Mouse (Mus musculus) erythroblast, embryonic 14.5 days (primary cell): ENCODE measurements around the gene Habp4. TPM values are rescaled to one million over a fixed set of nuclear protein-coding genes. Genes with fewer than 3 reads are reported as not detected.

Experiments
- H3K27me3 ChIP-seq: 2 replicates; pipeline ENCODE4 v1.6.1; 2012; ENCODE audit warnings: inconsistent platforms; ENCODE audit not compliant: control insufficient read depth
- H3K36me3 ChIP-seq: 2 replicates; pipeline ENCODE4 v1.6.1; 2012; ENCODE audit warnings: mild to moderate bottlenecking, inconsistent platforms; ENCODE audit not compliant: control insufficient read depth
- H3K4me1 ChIP-seq: 2 replicates; pipeline ENCODE4 v1.6.1; 2012; ENCODE audit warnings: inconsistent platforms; ENCODE audit not compliant: control insufficient read depth
- H3K4me3 ChIP-seq: replicated peaks from 2 replicates; pipeline ENCODE3; 2012; ENCODE audit warnings: moderate library complexity, mild to moderate bottlenecking, inconsistent platforms
- H3K9me3 ChIP-seq: 2 replicates; pipeline ENCODE4 v1.6.1; 2012; ENCODE audit warnings: low read length, inconsistent platforms, mixed read lengths; ENCODE audit not compliant: control insufficient read depth
- GATA1 ChIP-seq: IDR thresholded peaks from 2 replicates; pipeline ENCODE4 v1.6.1; 2012; ENCODE audit warnings: low read length, inconsistent platforms, mixed read lengths
- TAL1 ChIP-seq: IDR thresholded peaks from 3 replicates; pipeline ENCODE4 v1.6.1; 2012; ENCODE audit warnings: low read length, inconsistent platforms, mixed read lengths
- polyA plus RNA-seq: library from polyadenylated mRNA; stranded (reverse); fragments of >175 nt; gene quantifications from 2 replicates; pipeline ENCODE4 v1.2.3, GENCODE M21; 2012

The Habp4 gene
- polyA plus RNA-seq, 1 experiment, result 1.4 TPM

GRCm38 (mm10) chr13:64211995-64212603 lies 50.5 kb downstream of the Habp4 start:
- no peaks in the 10 kb centered on the region for H3K4me1 ChIP-seq

DNA sequence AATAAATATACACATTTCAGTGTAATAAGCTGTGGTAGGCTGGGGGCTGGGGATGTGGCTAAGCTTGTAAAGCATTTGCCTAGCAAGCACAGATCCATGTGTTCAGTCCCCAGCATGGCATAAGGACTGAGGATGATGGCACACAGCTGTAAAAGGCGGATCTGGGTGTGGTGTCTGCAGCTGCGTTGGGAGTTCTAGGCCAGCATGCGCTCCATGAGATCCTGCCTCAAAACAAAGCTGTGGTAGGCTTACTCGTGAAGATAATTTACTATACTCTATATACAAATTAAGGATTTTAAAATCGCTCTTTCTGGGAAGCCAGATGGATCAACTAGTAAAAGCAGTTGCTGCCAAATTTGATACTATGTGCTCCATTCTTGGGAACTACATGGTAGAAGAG lies 53.3 kb downstream of the Habp4 start:
- no peaks in the 10 kb centered on the region for H3K4me1 ChIP-seq
- TF ChIP-seq GATA1, result no peak
- no peak for TF ChIP-seq TAL1
- no peaks in the 10 kb centered on the region for H3K9me3 ChIP-seq
- H3K27me3 ChIP-seq, result no peaks in the 10 kb centered on the region
- no peak overlapping the region for H3K4me3 ChIP-seq
- no peaks in the 10 kb centered on the region for H3K36me3 ChIP-seq

More at GRCm38 (mm10) chr13:64211995-64212603, 50.5 kb downstream of the Habp4 start:
- TF ChIP-seq TAL1 (no peak), GATA1 (no peak)
- no peaks in the 10 kb centered on the region for H3K36me3 ChIP-seq
- no peaks in the 10 kb centered on the region for H3K27me3 ChIP-seq
- H3K9me3 ChIP-seq, result no peaks in the 10 kb centered on the region
- no peak overlapping the region for H3K4me3 ChIP-seq

DNA sequence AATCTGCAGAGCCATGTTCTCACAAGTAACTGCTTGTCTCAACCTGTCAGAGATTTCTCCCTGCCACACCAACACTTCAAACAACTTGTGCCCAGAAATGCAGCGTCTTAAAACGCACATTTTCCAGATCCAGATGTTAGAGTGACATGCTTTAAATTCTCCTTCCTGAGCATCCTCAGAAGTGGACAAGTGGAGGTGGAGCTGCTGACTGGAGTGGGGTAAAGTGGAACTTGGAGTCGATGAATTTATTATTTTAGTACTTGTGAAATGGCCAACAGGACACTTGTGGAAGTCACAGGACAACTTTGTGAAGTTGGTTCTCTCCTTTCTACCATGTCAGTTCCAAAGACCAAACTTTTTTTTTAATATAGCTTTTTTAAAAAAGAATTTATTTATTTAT lies 64.1 kb downstream of the Habp4 start:
- no peak overlapping the region for H3K4me3 ChIP-seq
- no peaks in the 10 kb centered on the region for H3K27me3 ChIP-seq
- H3K9me3 ChIP-seq, result no peaks in the 10 kb centered on the region
- H3K4me1 ChIP-seq, result no peaks in the 10 kb centered on the region
- no peaks in the 10 kb centered on the region; the same call in 1 of the 2 replicates for H3K36me3 ChIP-seq
- TF ChIP-seq GATA1 (no peak), TAL1 (no peak)

DNA sequence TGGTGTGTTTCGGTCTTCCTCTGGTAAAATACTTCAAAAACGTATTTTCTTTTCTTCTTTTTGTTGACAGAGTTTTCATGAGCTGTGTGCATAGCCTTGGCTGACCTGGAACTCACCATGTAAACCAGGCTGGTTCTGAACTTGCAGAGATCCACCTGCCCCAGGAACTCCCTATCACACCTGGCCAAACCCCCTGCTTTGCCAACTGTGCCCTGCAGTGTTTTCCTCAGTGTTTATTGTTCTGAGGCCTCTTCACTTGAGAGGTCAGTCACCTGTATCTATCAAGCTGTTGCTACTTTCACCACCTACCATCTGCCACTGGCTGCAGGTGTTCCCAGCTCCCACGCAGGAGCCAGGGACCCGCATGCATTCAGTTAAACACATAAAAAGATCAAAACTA lies 65.1 kb downstream of the Habp4 start:
- Histone ChIP-seq H3K4me3 (no peak overlapping the region), H3K4me1 (no peaks in the 10 kb centered on the region), H3K27me3 (no peaks in the 10 kb centered on the region), H3K9me3 (no peaks in the 10 kb centered on the region), H3K36me3 (no peaks in the 10 kb centered on the region; the same call in 1 of the 2 replicates)
- TF ChIP-seq GATA1 (no peak), TAL1 (no peak)

GRCm38 (mm10) chr13:64233139-64233538 lies 71.5 kb downstream of the Habp4 start:
- no peaks in the 10 kb centered on the region for H3K27me3 ChIP-seq
- H3K36me3 ChIP-seq, result no peaks in the 10 kb centered on the region
- no peaks in the 10 kb centered on the region for H3K9me3 ChIP-seq
- H3K4me3 ChIP-seq, result no peak overlapping the region
- peaks cover 9% of the 10 kb centered on the region for H3K4me1 ChIP-seq
- TF ChIP-seq TAL1 (no peak), GATA1 (no peak)

DNA sequence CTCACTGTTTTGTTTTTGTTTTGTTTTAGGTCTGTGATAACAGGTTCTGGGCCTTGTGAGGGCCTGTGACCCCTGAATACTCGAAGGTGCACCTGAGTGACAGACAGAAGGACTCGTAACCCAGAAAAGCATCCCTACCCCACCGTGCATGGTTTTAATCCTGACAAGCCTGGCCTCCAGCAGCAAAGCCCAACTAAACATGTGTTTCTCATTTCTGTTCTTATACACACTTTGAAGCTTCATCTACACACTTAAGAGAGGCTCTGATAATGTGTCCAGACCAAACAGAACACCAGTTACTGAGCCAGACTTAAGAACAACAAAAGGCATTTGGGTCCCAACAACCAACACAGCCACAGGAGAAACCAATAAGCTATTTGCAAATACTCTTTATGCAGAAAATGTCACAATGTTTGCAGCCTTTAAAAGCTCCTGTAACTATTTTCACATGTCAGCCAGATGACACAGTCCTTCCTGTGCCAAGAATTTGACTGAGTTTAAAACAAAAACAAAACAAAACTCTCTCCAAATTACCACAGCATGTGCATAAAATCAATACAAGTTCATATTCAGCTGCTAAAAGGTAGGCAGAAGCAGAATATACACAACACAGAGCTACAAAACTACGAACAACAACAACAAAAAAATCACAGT lies 73.6 kb downstream of the Habp4 start:
- no peak overlapping the region for H3K4me3 ChIP-seq
- H3K36me3 ChIP-seq, result no peaks in the 10 kb centered on the region
- H3K9me3 ChIP-seq, result no peaks in the 10 kb centered on the region
- H3K4me1 ChIP-seq, result peaks cover 9% of the 10 kb centered on the region
- H3K27me3 ChIP-seq, result no peaks in the 10 kb centered on the region
- no peak for TF ChIP-seq TAL1
- TF ChIP-seq GATA1, result no peak

DNA sequence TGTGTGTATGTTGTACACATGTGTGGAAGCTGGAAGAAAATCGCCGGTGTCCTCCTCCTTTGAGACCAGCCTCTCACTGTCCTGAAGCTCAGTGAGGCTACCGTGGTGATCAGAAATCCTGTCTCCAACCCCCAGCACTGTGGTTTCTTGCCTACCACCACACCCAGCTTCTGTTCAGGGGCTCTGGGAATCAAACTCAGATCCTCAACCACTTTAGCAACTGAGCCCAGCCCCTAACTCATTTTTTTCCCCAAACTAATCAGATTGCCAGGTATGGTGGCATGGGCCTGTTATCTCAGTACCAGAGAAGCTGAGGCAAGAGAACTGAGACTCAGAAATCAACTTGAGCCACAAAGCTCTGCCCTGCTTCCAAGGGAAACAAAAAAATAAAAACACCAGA lies 74.2 kb downstream of the Habp4 start:
- no peaks in the 10 kb centered on the region for H3K36me3 ChIP-seq
- H3K9me3 ChIP-seq, result no peaks in the 10 kb centered on the region
- H3K4me1 ChIP-seq, result peaks cover 11% of the 10 kb centered on the region

More for the DNA sequence above, 74.2 kb downstream of the Habp4 start:
- Histone ChIP-seq H3K4me3 (no peak overlapping the region), H3K27me3 (no peaks in the 10 kb centered on the region)
- TF ChIP-seq GATA1 (no peak), TAL1 (no peak)

Other genes starting within 250 kb of the Habp4 start
- not detected in 2 replicates for gene Hsd17b3, start 72.6 kb upstream of the Habp4 start, polyA plus RNA-seq
- 0.18 and 0.41 TPM in 2 replicates for gene Slc35d2, start 32.5 kb upstream of the Habp4 start, polyA plus RNA-seq
- 1.6 and 2.3 TPM in 2 replicates for gene Zfp367, start 8.6 kb upstream of the Habp4 start, polyA plus RNA-seq
- gene Cdc14b, start 113.5 kb downstream of the Habp4 start, polyA plus RNA-seq, result 0.01 TPM in 1 of 2 replicates, not detected in the other
- gene Aaed1, start 150.9 kb downstream of the Habp4 start, polyA plus RNA-seq, result 0.14 and 0.38 TPM in 2 replicates
- gene Ctsl, start 209.1 kb downstream of the Habp4 start, polyA plus RNA-seq, result 0.29 TPM in 1 of 2 replicates, not detected in the other